Mouse (Mus musculus) neural tube, embryonic 15.5 days (tissue): ENCODE measurements around the gene Ezr. TPM values are rescaled to one million over a fixed set of nuclear protein-coding genes. Genes with fewer than 3 reads are reported as not detected.
A peak's percentile ranks its signal among the peaks of the same experiment; 100 is the strongest.

Experiments used
- ATAC-seq: fragments of 200-750 bp; cut with Nextera tagmentation; 2 replicates; pipeline ENCODE4 v1.8.0; 2017; ENCODE audit warnings: mild to moderate bottlenecking, moderate TSS enrichment, moderate library complexity; ENCODE audit not compliant: low FRiP score
- H3K27ac ChIP-seq: fragments of 300-500 bp; sonication (generic); replicated peaks from 2 replicates; pipeline ENCODE4 v1.5.1; 2015; ENCODE audit warnings: mild to moderate bottlenecking, inconsistent platforms
- H3K27me3 ChIP-seq: fragments of 300-500 bp; sonication (generic); replicated peaks from 2 replicates; pipeline ENCODE4 v1.6.1; 2015; ENCODE audit warnings: inconsistent platforms
- H3K36me3 ChIP-seq: fragments of 300-500 bp; sonication (generic); 2 replicates; pipeline ENCODE4 v1.6.1; 2015; ENCODE audit warnings: inconsistent platforms
- H3K4me1 ChIP-seq: fragments of 300-500 bp; sonication (generic); 2 replicates; pipeline ENCODE4 v1.6.1; 2015; ENCODE audit warnings: inconsistent platforms
- H3K4me2 ChIP-seq: fragments of 300-500 bp; sonication (generic); 2 replicates; pipeline ENCODE4 v1.6.1; 2015; ENCODE audit warnings: inconsistent platforms, mild to moderate bottlenecking, moderate library complexity
- H3K4me3 ChIP-seq: fragments of 300-500 bp; sonication (generic); replicated peaks from 2 replicates; pipeline ENCODE4 v1.5.1; 2015; ENCODE audit warnings: mild to moderate bottlenecking, inconsistent platforms
- H3K9ac ChIP-seq: fragments of 300-500 bp; sonication (generic); replicated peaks from 2 replicates; pipeline ENCODE4 v1.6.1; 2015; ENCODE audit warnings: mild to moderate bottlenecking, inconsistent platforms
- H3K9me3 ChIP-seq: fragments of 300-500 bp; sonication (generic); replicated peaks from 2 replicates; pipeline ENCODE4 v1.6.1; 2016; ENCODE audit warnings: inconsistent platforms
- WGBS: fragments of 180-500 bp; shearing (Covaris S2); methylation state at CpG from one replicate; pipeline ENCODE4 v1.1.7; 2015; ENCODE audit warnings: mixed read lengths; 5-methylcytosine and 5-hydroxymethylcytosine counted together
- polyA plus RNA-seq: library from polyadenylated mRNA; unstranded; fragments of >200 nt; fragmentation: Nextera tagmentation; extraction: Ambion mirVana; gene quantifications from 2 replicates; pipeline ENCODE4 v1.2.1, GENCODE M21; 2015

The Ezr gene
- polyA plus RNA-seq, 1 experiment from 2014 or later, result 48.0 TPM

DNA sequence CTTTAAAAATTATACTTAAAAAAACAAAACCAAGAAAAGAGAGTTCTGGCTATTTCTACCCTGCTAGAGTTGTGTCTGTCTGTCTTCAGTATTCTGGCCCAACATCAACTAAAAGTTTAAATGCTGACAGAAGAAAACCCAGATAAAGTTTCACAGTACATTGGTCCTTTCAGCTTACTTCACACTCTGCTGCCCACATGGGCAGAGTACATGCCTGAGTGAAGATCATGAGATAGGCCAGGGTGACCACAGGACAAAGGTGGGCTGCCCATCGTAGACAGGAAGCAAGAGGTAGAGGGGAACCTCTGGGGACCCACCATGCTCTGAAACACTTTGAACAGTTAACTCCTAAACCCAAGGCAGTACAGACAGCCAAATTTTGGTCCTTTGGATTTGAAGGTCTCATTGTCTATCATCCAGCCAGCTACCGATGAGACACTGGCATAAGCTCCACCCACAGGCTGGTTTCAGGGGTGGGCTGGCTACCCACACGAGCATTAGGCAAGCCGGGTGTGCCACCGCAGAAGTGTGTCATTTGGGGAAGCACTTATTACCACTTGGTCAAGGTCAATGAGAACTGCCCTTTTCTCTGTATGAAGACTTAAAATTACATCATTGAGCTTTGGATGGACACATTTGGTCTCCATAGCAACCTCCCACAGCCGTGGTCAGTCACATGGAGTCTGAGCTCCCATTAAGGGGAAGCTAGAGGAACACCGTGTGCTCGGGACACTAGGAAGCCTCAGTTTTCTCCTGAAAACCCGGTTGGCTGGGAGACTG is 35.9 kb downstream of the Ezr start:
- ATAC-seq, result no peak
- Histone ChIP-seq H3K9me3 (no peaks in the 10 kb centered on the region), H3K9ac (no peak overlapping the region), H3K4me1 (peaks cover 53% of the 10 kb centered on the region), H3K4me3 (no peak overlapping the region), H3K4me2 (no peak overlapping the region), H3K36me3 (no peaks in the 10 kb centered on the region; the same call in 1 of the 2 replicates), H3K27ac (peak overlapping the region; percentile 74), H3K27me3 (no peaks in the 10 kb centered on the region)
- 57% methylated on average over 9 of the region's 9 CpGs for WGBS

- Histone ChIP-seq H3K27me3 (no peaks in the 10 kb centered on the region), H3K9ac (no peak overlapping the region), H3K9me3 (no peaks in the 10 kb centered on the region), H3K27ac (peak overlapping the region; percentile 74), H3K4me2 (peak overlapping the region; percentile 25), H3K4me1 (peaks cover 56% of the 10 kb centered on the region), H3K4me3 (no peak overlapping the region), H3K36me3 (no peaks in the 10 kb centered on the region; the same call in 1 of the 2 replicates)
- peak; percentile 75 for ATAC-seq
- 23% methylated on average over 9 of the region's 9 CpGs for WGBS
Observed at GRCm38 (mm10) chr17:6745975-6746374, 36.6 kb downstream of the Ezr start.

GRCm38 (mm10) chr17:6745503-6745902 is 37.1 kb downstream of the Ezr start:
- H3K9ac ChIP-seq, result no peak overlapping the region
- H3K4me2 ChIP-seq, result peak overlapping the region; percentile 25
- H3K36me3 ChIP-seq, result no peaks in the 10 kb centered on the region; the same call in 1 of the 2 replicates
- H3K27me3 ChIP-seq, result no peaks in the 10 kb centered on the region
- no peak for ATAC-seq
- peak overlapping the region; percentile 74 for H3K27ac ChIP-seq
- no peak overlapping the region for H3K4me3 ChIP-seq
- peaks cover 56% of the 10 kb centered on the region for H3K4me1 ChIP-seq
- no peaks in the 10 kb centered on the region for H3K9me3 ChIP-seq
- WGBS, result 38% methylated on average over 5 of the region's 5 CpGs

DNA sequence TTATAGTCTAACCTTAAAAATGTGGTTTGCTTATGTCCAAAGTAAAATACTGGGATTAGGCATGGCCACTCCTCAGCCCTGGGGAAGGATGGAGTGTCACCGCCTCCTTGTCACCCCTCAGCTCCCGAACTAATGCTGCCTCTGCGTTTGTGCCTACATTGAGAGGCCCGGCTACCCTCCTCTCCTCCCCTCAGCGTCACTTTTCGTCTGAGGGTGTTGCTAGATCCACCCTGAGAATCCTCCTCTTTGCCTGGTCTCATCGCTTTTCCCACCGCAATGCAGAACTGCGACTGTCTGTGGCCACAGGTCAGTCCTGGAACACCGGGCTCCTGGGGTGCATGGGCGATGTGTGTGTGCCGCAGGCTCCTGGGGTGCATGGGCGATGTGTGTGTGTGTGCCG is 37.7 kb downstream of the Ezr start:
- ATAC-seq, result no peak
- 88% methylated on average over 14 of the region's 14 CpGs for WGBS

DNA sequence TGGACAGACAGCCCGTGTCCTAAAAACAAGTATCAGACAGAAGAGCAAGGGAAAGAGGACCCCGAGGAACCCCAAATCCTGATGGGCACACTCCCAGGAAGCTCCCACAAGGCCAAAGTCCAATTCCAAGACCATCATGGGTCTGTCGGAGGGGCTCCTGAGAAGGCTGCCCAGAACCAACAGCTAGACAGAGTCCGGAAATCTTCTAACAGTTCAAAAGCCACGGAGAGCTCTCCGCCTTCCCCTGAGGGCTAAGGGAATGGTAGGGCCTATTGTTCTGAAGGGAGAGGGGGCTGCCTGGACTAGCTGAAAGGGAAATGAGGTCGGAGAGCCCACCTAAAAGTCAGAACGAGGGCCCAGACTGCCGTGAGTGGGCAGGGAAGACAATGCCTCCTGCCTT is 38.2 kb downstream of the Ezr start:
- no peak overlapping the region for H3K27ac ChIP-seq
- H3K9ac ChIP-seq, result no peak overlapping the region
- H3K4me2 ChIP-seq, result no peak overlapping the region
- H3K4me3 ChIP-seq, result no peak overlapping the region
- peaks cover 56% of the 10 kb centered on the region for H3K4me1 ChIP-seq
- ATAC-seq, result no peak
- peaks cover under 1% of the 10 kb centered on the region for H3K36me3 ChIP-seq
- WGBS, result 43% methylated on average over 9 of the region's 9 CpGs
- no peaks in the 10 kb centered on the region for H3K9me3 ChIP-seq
- no peaks in the 10 kb centered on the region for H3K27me3 ChIP-seq

More for the DNA sequence above, 37.7 kb downstream of the Ezr start:
- H3K4me3 ChIP-seq, result no peak overlapping the region
- H3K4me2 ChIP-seq, result no peak overlapping the region
- no peak overlapping the region for H3K9ac ChIP-seq
- H3K4me1 ChIP-seq, result peaks cover 56% of the 10 kb centered on the region
- H3K36me3 ChIP-seq, result no peaks in the 10 kb centered on the region; the same call in 1 of the 2 replicates
- no peaks in the 10 kb centered on the region for H3K27me3 ChIP-seq
- H3K27ac ChIP-seq, result peak overlapping the region; percentile 74
- no peaks in the 10 kb centered on the region for H3K9me3 ChIP-seq

GRCm38 (mm10) chr17:6743787-6744239 is 38.8 kb downstream of the Ezr start:
- no peak overlapping the region for H3K4me3 ChIP-seq
- ATAC-seq, result no peak
- H3K4me2 ChIP-seq, result no peak overlapping the region
- no peaks in the 10 kb centered on the region for H3K27me3 ChIP-seq
- peaks cover 56% of the 10 kb centered on the region for H3K4me1 ChIP-seq
- H3K27ac ChIP-seq, result no peak overlapping the region
- peaks cover 6% of the 10 kb centered on the region for H3K36me3 ChIP-seq
- H3K9me3 ChIP-seq, result no peaks in the 10 kb centered on the region
- 48% methylated on average over 11 of the region's 11 CpGs for WGBS
- H3K9ac ChIP-seq, result no peak overlapping the region

- Histone ChIP-seq H3K27ac (no peak overlapping the region), H3K36me3 (peaks cover 6% of the 10 kb centered on the region), H3K4me1 (peaks cover 55% of the 10 kb centered on the region), H3K4me2 (no peak overlapping the region), H3K9me3 (no peaks in the 10 kb centered on the region), H3K27me3 (no peaks in the 10 kb centered on the region), H3K4me3 (no peak overlapping the region), H3K9ac (no peak overlapping the region)
- no peak for ATAC-seq
- WGBS, result 88% methylated on average over 11 of the region's 11 CpGs
Observed at GRCm38 (mm10) chr17:6743039-6743575, 39.5 kb downstream of the Ezr start.

DNA sequence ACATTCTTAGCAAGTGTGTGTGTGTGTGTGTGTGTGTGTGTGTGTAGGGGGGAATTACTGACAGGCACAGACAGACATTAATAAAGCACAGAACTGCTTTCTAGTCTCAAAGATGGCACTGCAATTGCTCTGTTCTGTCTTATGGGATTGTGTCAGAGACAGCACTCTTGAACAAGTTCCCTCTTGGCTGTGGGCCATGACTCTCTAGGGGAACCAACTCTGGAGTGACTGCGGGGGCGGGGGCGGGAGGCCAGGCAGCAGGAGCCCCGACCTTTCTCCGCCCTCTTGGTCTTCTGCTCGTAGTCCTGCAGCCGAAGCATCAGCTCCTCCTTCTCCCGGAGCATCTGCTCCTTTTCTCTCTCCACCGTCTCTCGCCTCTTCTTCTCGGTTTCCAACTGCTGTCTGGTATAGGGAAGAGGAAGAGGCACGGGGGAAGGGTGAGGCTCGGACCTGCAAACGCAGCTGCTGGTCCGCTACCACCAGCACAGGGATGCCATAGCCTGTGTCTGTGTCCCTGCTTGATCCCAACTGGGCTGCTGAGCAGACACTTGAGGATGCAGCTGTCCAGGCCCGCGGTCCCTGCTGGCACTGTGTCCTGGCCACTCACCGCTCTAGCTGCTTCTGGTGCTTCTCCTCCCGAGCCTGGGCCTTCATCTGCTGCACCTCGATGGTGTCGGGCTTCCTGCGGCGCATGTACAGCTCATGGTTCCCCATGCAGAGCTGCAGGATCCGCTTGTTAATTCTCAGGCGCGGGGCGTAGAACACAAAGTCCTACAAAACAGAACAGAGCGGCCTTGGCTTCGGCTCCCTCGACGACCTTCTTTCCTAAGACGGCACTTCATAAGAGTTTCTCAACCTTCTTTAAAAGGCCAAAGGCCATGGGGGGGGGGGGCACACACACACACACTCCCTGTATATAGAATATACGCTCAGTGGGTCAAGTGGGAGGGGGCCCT is 40.2 kb downstream of the Ezr start:
- WGBS, result 69% methylated on average over 30 of the region's 33 CpGs
- Histone ChIP-seq H3K9me3 (no peaks in the 10 kb centered on the region), H3K4me3 (no peak overlapping the region), H3K9ac (no peak overlapping the region), H3K36me3 (peaks cover 6% of the 10 kb centered on the region), H3K27me3 (no peaks in the 10 kb centered on the region), H3K27ac (no peak overlapping the region; the same call in 1 of the 2 replicates), H3K4me1 (peaks cover 49% of the 10 kb centered on the region), H3K4me2 (no peak overlapping the region)
- no peak for ATAC-seq

GRCm38 (mm10) chr17:6741271-6741670 is 41.3 kb downstream of the Ezr start:
- 87% methylated on average over 12 of the region's 12 CpGs for WGBS
- no peak overlapping the region for H3K9ac ChIP-seq
- peaks cover 40% of the 10 kb centered on the region for H3K4me1 ChIP-seq
- peaks cover 6% of the 10 kb centered on the region; the same call in 1 of the 2 replicates for H3K36me3 ChIP-seq
- H3K4me2 ChIP-seq, result no peak overlapping the region
- no peak overlapping the region for H3K4me3 ChIP-seq
- no peaks in the 10 kb centered on the region for H3K9me3 ChIP-seq
- ATAC-seq, result no peak
- no peak overlapping the region for H3K27ac ChIP-seq
- no peaks in the 10 kb centered on the region for H3K27me3 ChIP-seq

- Histone ChIP-seq H3K4me3 (no peak overlapping the region), H3K27me3 (no peaks in the 10 kb centered on the region), H3K9ac (no peak overlapping the region), H3K9me3 (no peaks in the 10 kb centered on the region), H3K4me1 (peaks cover 32% of the 10 kb centered on the region), H3K4me2 (no peak overlapping the region), H3K27ac (no peak overlapping the region), H3K36me3 (peaks cover 6% of the 10 kb centered on the region; the same call in 1 of the 2 replicates)
- ATAC-seq, result no peak
- 90% methylated on average over 19 of the region's 19 CpGs for WGBS
Observed at GRCm38 (mm10) chr17:6740331-6741170, 42.0 kb downstream of the Ezr start.

- no peak overlapping the region for H3K4me3 ChIP-seq
- no peaks in the 10 kb centered on the region for H3K9me3 ChIP-seq
- ATAC-seq, result no peak
- no peak overlapping the region for H3K4me2 ChIP-seq
- peaks cover 6% of the 10 kb centered on the region; the same call in 1 of the 2 replicates for H3K36me3 ChIP-seq
- no peak overlapping the region for H3K9ac ChIP-seq
- WGBS, result 95% methylated on average over 15 of the region's 15 CpGs
- H3K27me3 ChIP-seq, result no peaks in the 10 kb centered on the region
- peaks cover 25% of the 10 kb centered on the region for H3K4me1 ChIP-seq
- no peak overlapping the region for H3K27ac ChIP-seq
Observed at GRCm38 (mm10) chr17:6739756-6740155, 42.8 kb downstream of the Ezr start.
